Mouse (Mus musculus): ENCODE data around the gene Tsga10ip. TPM values are rescaled to one million over a fixed set of nuclear protein-coding genes. Genes with fewer than 3 reads are reported as not detected.
A peak's percentile ranks its signal among the peaks of the same experiment; 100 is the strongest.

The Tsga10ip gene
- polyA plus RNA-seq, 1 experiment from 2014 or later: 8.3 TPM

- H3K4me3 ChIP-seq (replicated peaks): 0 out of 2 replicates have a peak overlapping the region, but pooled peaks have one; percentile 89
- ATAC-seq (ENCODE audit: insufficient read depth, low FRiP score, low read depth): no peak
- 80% methylated on average over 9 of the region's 9 CpGs for WGBS
These were observed 20.6 kb upstream of the Tsga10ip start for GRCm38 (mm10) chr19:5422895-5423443.

GRCm38 (mm10) chr19:5422267-5422666, 19.9 kb upstream of the Tsga10ip start:
- WGBS: 87% methylated on average over 10 of the region's 10 CpGs
- H3K27me3 ChIP-seq (replicated peaks): no peaks in the 10 kb centered on the region
- ATAC-seq (ENCODE audit: insufficient read depth, low FRiP score, low read depth): no peak
- H3K9me3 ChIP-seq: no peaks in the 10 kb centered on the region
- H3K4me3 ChIP-seq (replicated peaks): no peak overlapping the region
- H3K4me2 ChIP-seq: no peak overlapping the region
- no peak overlapping the region for H3K9ac ChIP-seq
- H3K27ac ChIP-seq: no peak overlapping the region
- H3K4me1 ChIP-seq: peaks cover 31% of the 10 kb centered on the region
- H3K36me3 ChIP-seq: peaks cover 21% of the 10 kb centered on the region

More at GRCm38 (mm10) chr19:5422895-5423443, 20.6 kb upstream of the Tsga10ip start:
- Histone ChIP-seq H3K9me3 (no peaks in the 10 kb centered on the region), H3K27ac (no peak overlapping the region), H3K27me3 (replicated peaks) (no peaks in the 10 kb centered on the region), H3K36me3 (peaks cover 21% of the 10 kb centered on the region), H3K4me2 (peak overlapping the region; percentile 87; the same call in 1 of the 2 replicates), H3K4me1 (peaks cover 31% of the 10 kb centered on the region), H3K9ac (no peak overlapping the region)

GRCm38 (mm10) chr19:5421784-5422183, 19.5 kb upstream of the Tsga10ip start:
- no peak overlapping the region for H3K9ac ChIP-seq
- H3K4me3 ChIP-seq (replicated peaks): no peak overlapping the region
- H3K9me3 ChIP-seq: no peaks in the 10 kb centered on the region
- peaks cover 17% of the 10 kb centered on the region for H3K36me3 ChIP-seq
- peaks cover 26% of the 10 kb centered on the region for H3K4me1 ChIP-seq
- 82% methylated on average over 5 of the region's 5 CpGs for WGBS
- H3K27me3 ChIP-seq (replicated peaks): no peaks in the 10 kb centered on the region
- no peak overlapping the region for H3K4me2 ChIP-seq
- no peak overlapping the region for H3K27ac ChIP-seq
- ATAC-seq (ENCODE audit: insufficient read depth, low FRiP score, low read depth): no peak

GRCm38 (mm10) chr19:5420579-5420978, 18.3 kb upstream of the Tsga10ip start:
- no peak for ATAC-seq (ENCODE audit: insufficient read depth, low FRiP score, low read depth)
- H3K9me3 ChIP-seq: no peaks in the 10 kb centered on the region
- no peak overlapping the region for H3K27ac ChIP-seq
- no peak overlapping the region for H3K9ac ChIP-seq
- H3K4me3 ChIP-seq (replicated peaks): no peak overlapping the region
- no peak overlapping the region for H3K4me2 ChIP-seq
- H3K36me3 ChIP-seq: peaks cover 13% of the 10 kb centered on the region
- WGBS: 91% methylated on average over 6 of the region's 6 CpGs
- no peaks in the 10 kb centered on the region for H3K27me3 ChIP-seq (replicated peaks)
- peaks cover 15% of the 10 kb centered on the region for H3K4me1 ChIP-seq

- no peak overlapping the region for H3K4me3 ChIP-seq (replicated peaks)
- H3K9me3 ChIP-seq: no peaks in the 10 kb centered on the region
- peaks cover 15% of the 10 kb centered on the region for H3K4me1 ChIP-seq
- H3K9ac ChIP-seq: no peak overlapping the region
- WGBS: 87% methylated on average over 9 of the region's 9 CpGs
- H3K27me3 ChIP-seq (replicated peaks): no peaks in the 10 kb centered on the region
- no peak for ATAC-seq (ENCODE audit: insufficient read depth, low FRiP score, low read depth)
- H3K4me2 ChIP-seq: no peak overlapping the region
- H3K27ac ChIP-seq: no peak overlapping the region
- peaks cover 13% of the 10 kb centered on the region for H3K36me3 ChIP-seq
These were observed 17.3 kb upstream of the Tsga10ip start for GRCm38 (mm10) chr19:5419630-5420029.

GRCm38 (mm10) chr19:5418750-5419466, 16.6 kb upstream of the Tsga10ip start:
- ATAC-seq (ENCODE audit: insufficient read depth, low FRiP score, low read depth): no peak
- Histone ChIP-seq H3K27me3 (replicated peaks) (no peaks in the 10 kb centered on the region), H3K4me1 (peaks cover 12% of the 10 kb centered on the region), H3K4me2 (no peak overlapping the region), H3K9ac (no peak overlapping the region), H3K9me3 (no peaks in the 10 kb centered on the region), H3K36me3 (peaks cover 13% of the 10 kb centered on the region), H3K4me3 (replicated peaks) (no peak overlapping the region), H3K27ac (no peak overlapping the region)
- WGBS: 91% methylated on average over 8 of the region's 8 CpGs

- Histone ChIP-seq H3K27ac (no peak overlapping the region), H3K27me3 (replicated peaks) (no peaks in the 10 kb centered on the region), H3K4me2 (no peak overlapping the region), H3K9me3 (no peaks in the 10 kb centered on the region), H3K4me3 (replicated peaks) (no peak overlapping the region), H3K36me3 (no peaks in the 10 kb centered on the region), H3K4me1 (0 out of 2 replicates have a peak, but pooled peaks cover 4% of the 10 kb centered on the region), H3K9ac (no peak overlapping the region)
- 48% methylated on average over 2 of the region's 2 CpGs for WGBS
- no peak for ATAC-seq (ENCODE audit: insufficient read depth, low FRiP score, low read depth)
These were observed 12.2 kb upstream of the Tsga10ip start for GRCm38 (mm10) chr19:5414534-5414957.

GRCm38 (mm10) chr19:5413840-5414239, 11.5 kb upstream of the Tsga10ip start:
- WGBS: 80% methylated on average over 4 of the region's 4 CpGs
- no peak overlapping the region for H3K4me2 ChIP-seq
- H3K9ac ChIP-seq: no peak overlapping the region
- H3K4me3 ChIP-seq (replicated peaks): no peak overlapping the region
- no peaks in the 10 kb centered on the region for H3K9me3 ChIP-seq
- H3K27ac ChIP-seq: no peak overlapping the region
- no peak for ATAC-seq (ENCODE audit: insufficient read depth, low FRiP score, low read depth)
- 0 out of 2 replicates have a peak, but pooled peaks cover 4% of the 10 kb centered on the region for H3K4me1 ChIP-seq
- no peaks in the 10 kb centered on the region for H3K27me3 ChIP-seq (replicated peaks)
- H3K36me3 ChIP-seq: no peaks in the 10 kb centered on the region

- H3K9ac ChIP-seq: no peak overlapping the region
- WGBS: 69% methylated on average over 5 of the region's 5 CpGs
- H3K4me3 ChIP-seq (replicated peaks): no peak overlapping the region
- no peaks in the 10 kb centered on the region for H3K36me3 ChIP-seq
- no peaks in the 10 kb centered on the region for H3K9me3 ChIP-seq
- no peaks in the 10 kb centered on the region for H3K27me3 ChIP-seq (replicated peaks)
- H3K4me1 ChIP-seq: peaks cover 4% of the 10 kb centered on the region; the same call in 1 of the 2 replicates
- no peak for ATAC-seq (ENCODE audit: insufficient read depth, low FRiP score, low read depth)
- H3K4me2 ChIP-seq: no peak overlapping the region
- no peak overlapping the region for H3K27ac ChIP-seq
These were observed 9.6 kb upstream of the Tsga10ip start for GRCm38 (mm10) chr19:5411961-5412360.

GRCm38 (mm10) chr19:5410641-5411040, 8.3 kb upstream of the Tsga10ip start:
- Histone ChIP-seq H3K4me2 (no peak overlapping the region), H3K9me3 (no peaks in the 10 kb centered on the region), H3K27ac (no peak overlapping the region), H3K9ac (no peak overlapping the region), H3K36me3 (no peaks in the 10 kb centered on the region), H3K4me1 (peaks cover 4% of the 10 kb centered on the region; the same call in 1 of the 2 replicates), H3K4me3 (replicated peaks) (no peak overlapping the region), H3K27me3 (replicated peaks) (no peaks in the 10 kb centered on the region)
- 81% methylated on average over 5 of the region's 5 CpGs for WGBS
- no peak for ATAC-seq (ENCODE audit: insufficient read depth, low FRiP score, low read depth)

GRCm38 (mm10) chr19:5409068-5409467, 6.7 kb upstream of the Tsga10ip start:
- H3K9me3 ChIP-seq: no peaks in the 10 kb centered on the region
- H3K4me1 ChIP-seq: peaks cover 4% of the 10 kb centered on the region; the same call in 1 of the 2 replicates
- no peaks in the 10 kb centered on the region for H3K36me3 ChIP-seq
- H3K4me2 ChIP-seq: no peak overlapping the region
- ATAC-seq (ENCODE audit: insufficient read depth, low FRiP score, low read depth): no peak
- no peaks in the 10 kb centered on the region for H3K27me3 ChIP-seq (replicated peaks)
- H3K27ac ChIP-seq: no peak overlapping the region
- H3K4me3 ChIP-seq (replicated peaks): no peak overlapping the region
- H3K9ac ChIP-seq: no peak overlapping the region
- WGBS: 67% methylated on average over 5 of the region's 5 CpGs

Measured in stomach, embryonic 15.5 days (tissue).